Mouse (Mus musculus): ENCODE data around the gene Cacna1g.

- TF ChIP-seq GATA1 (IDR thresholded peaks at IDR 0.05; ENCODE audit: borderline replicate concordance, low read length) (no peak), CTCF (IDR thresholded peaks at IDR 0.05; ENCODE audit: low read depth, low read length) (no peak), GATA2 (IDR thresholded peaks at IDR 0.05; ENCODE audit: borderline replicate concordance, low read depth, low read length) (no peak), TAL1 (conservative IDR thresholded peaks at IDR 0.05; ENCODE audit: low read depth, low read length) (no peak), POLR2AphosphoS5 (IDR thresholded peaks at IDR 0.05; ENCODE audit: insufficient replicate concordance, low read depth, low read length) (no peak)
These were observed 10.6 kb upstream of the Cacna1g start for GRCm38 (mm10) chr11:94484636-94485035.
